Mouse (Mus musculus): ENCODE data around the gene Gm20721. TPM values are rescaled to one million over a fixed set of nuclear protein-coding genes. Genes with fewer than 3 reads are reported as not detected.

The Gm20721 gene
- polyA plus RNA-seq, 1 experiment, result 0.03 TPM

- Histone ChIP-seq H3K4me1 (ENCODE audit: control insufficient read depth) (peaks cover 25% of the 10 kb centered on the region), H3K4me3 (replicated peaks) (no peak overlapping the region), H3K27me3 (ENCODE audit: control insufficient read depth) (peaks cover 50% of the 10 kb centered on the region), H3K9me3 (ENCODE audit: control insufficient read depth, low read length) (peaks cover 36% of the 10 kb centered on the region), H3K36me3 (ENCODE audit: control insufficient read depth) (no peaks in the 10 kb centered on the region)
- no peak for TF ChIP-seq TAL1 (IDR thresholded peaks at IDR 0.05; ENCODE audit: low read length)
- TF ChIP-seq GATA1 (IDR thresholded peaks at IDR 0.05; ENCODE audit: low read length), result no peak
Measured at GRCm38 (mm10) chr2:174302526-174302925, 44.0 kb downstream of the Gm20721 start.

- Histone ChIP-seq H3K36me3 (ENCODE audit: control insufficient read depth) (no peaks in the 10 kb centered on the region), H3K27me3 (ENCODE audit: control insufficient read depth) (peaks cover 56% of the 10 kb centered on the region), H3K4me3 (replicated peaks) (no peak overlapping the region), H3K9me3 (ENCODE audit: control insufficient read depth, low read length) (peaks cover 53% of the 10 kb centered on the region), H3K4me1 (ENCODE audit: control insufficient read depth) (peaks cover 39% of the 10 kb centered on the region)
- TF ChIP-seq GATA1 (IDR thresholded peaks at IDR 0.05; ENCODE audit: low read length) (no peak), TAL1 (IDR thresholded peaks at IDR 0.05; ENCODE audit: low read length) (no peak)
Measured at GRCm38 (mm10) chr2:174300666-174301065, 45.8 kb downstream of the Gm20721 start.

GRCm38 (mm10) chr2:174300186-174300585, 46.3 kb downstream of the Gm20721 start:
- peaks cover 56% of the 10 kb centered on the region for H3K27me3 ChIP-seq (ENCODE audit: control insufficient read depth)
- H3K4me1 ChIP-seq (ENCODE audit: control insufficient read depth), result peaks cover 44% of the 10 kb centered on the region
- H3K36me3 ChIP-seq (ENCODE audit: control insufficient read depth), result no peaks in the 10 kb centered on the region
- H3K9me3 ChIP-seq (ENCODE audit: control insufficient read depth, low read length), result peaks cover 58% of the 10 kb centered on the region
- peak overlapping the region; percentile 28 for H3K4me3 ChIP-seq (replicated peaks)
- TF ChIP-seq GATA1 (IDR thresholded peaks at IDR 0.05; ENCODE audit: low read length), result no peak
- no peak for TF ChIP-seq TAL1 (IDR thresholded peaks at IDR 0.05; ENCODE audit: low read length)

- Histone ChIP-seq H3K9me3 (ENCODE audit: control insufficient read depth, low read length) (peaks cover 62% of the 10 kb centered on the region), H3K27me3 (ENCODE audit: control insufficient read depth) (peaks cover 56% of the 10 kb centered on the region), H3K4me3 (replicated peaks) (peak overlapping the region; percentile 28), H3K4me1 (ENCODE audit: control insufficient read depth) (peaks cover 48% of the 10 kb centered on the region), H3K36me3 (ENCODE audit: control insufficient read depth) (no peaks in the 10 kb centered on the region)
- TF ChIP-seq GATA1 (IDR thresholded peaks at IDR 0.05; ENCODE audit: low read length) (no peak), TAL1 (IDR thresholded peaks at IDR 0.05; ENCODE audit: low read length) (no peak)
Measured at GRCm38 (mm10) chr2:174299771-174300160, 46.7 kb downstream of the Gm20721 start.

GRCm38 (mm10) chr2:174299091-174299770, 47.3 kb downstream of the Gm20721 start:
- no peaks in the 10 kb centered on the region for H3K36me3 ChIP-seq (ENCODE audit: control insufficient read depth)
- H3K4me3 ChIP-seq (replicated peaks), result peak overlapping the region; percentile 20
- peaks cover 59% of the 10 kb centered on the region for H3K9me3 ChIP-seq (ENCODE audit: control insufficient read depth, low read length)
- peaks cover 50% of the 10 kb centered on the region for H3K4me1 ChIP-seq (ENCODE audit: control insufficient read depth)
- H3K27me3 ChIP-seq (ENCODE audit: control insufficient read depth), result peaks cover 56% of the 10 kb centered on the region
- TF ChIP-seq GATA1 (IDR thresholded peaks at IDR 0.05; ENCODE audit: low read length) (no peak), TAL1 (IDR thresholded peaks at IDR 0.05; ENCODE audit: low read length) (no peak)

GRCm38 (mm10) chr2:174298471-174298870, 48.0 kb downstream of the Gm20721 start:
- Histone ChIP-seq H3K4me3 (replicated peaks) (peak overlapping the region; percentile 19), H3K36me3 (ENCODE audit: control insufficient read depth) (peaks cover 1% of the 10 kb centered on the region), H3K9me3 (ENCODE audit: control insufficient read depth, low read length) (peaks cover 59% of the 10 kb centered on the region), H3K4me1 (ENCODE audit: control insufficient read depth) (peaks cover 52% of the 10 kb centered on the region), H3K27me3 (ENCODE audit: control insufficient read depth) (peaks cover 56% of the 10 kb centered on the region)
- TF ChIP-seq TAL1 (IDR thresholded peaks at IDR 0.05; ENCODE audit: low read length) (no peak), GATA1 (IDR thresholded peaks at IDR 0.05; ENCODE audit: low read length) (no peak)

GRCm38 (mm10) chr2:174297851-174298250, 48.7 kb downstream of the Gm20721 start:
- H3K4me3 ChIP-seq (replicated peaks), result peak overlapping the region; percentile 19
- peaks cover 59% of the 10 kb centered on the region for H3K9me3 ChIP-seq (ENCODE audit: control insufficient read depth, low read length)
- peaks cover 56% of the 10 kb centered on the region for H3K27me3 ChIP-seq (ENCODE audit: control insufficient read depth)
- peaks cover 5% of the 10 kb centered on the region for H3K36me3 ChIP-seq (ENCODE audit: control insufficient read depth)
- TF ChIP-seq TAL1 (IDR thresholded peaks at IDR 0.05; ENCODE audit: low read length) (no peak), GATA1 (IDR thresholded peaks at IDR 0.05; ENCODE audit: low read length) (no peak)
- H3K4me1 ChIP-seq (ENCODE audit: control insufficient read depth), result peaks cover 56% of the 10 kb centered on the region

GRCm38 (mm10) chr2:174297086-174297571, 49.4 kb downstream of the Gm20721 start:
- TF ChIP-seq GATA1 (IDR thresholded peaks at IDR 0.05; ENCODE audit: low read length), result peak; percentile 13; the same call in 1 of the 2 replicates
- no peak for TF ChIP-seq TAL1 (IDR thresholded peaks at IDR 0.05; ENCODE audit: low read length)
- peaks cover 59% of the 10 kb centered on the region for H3K9me3 ChIP-seq (ENCODE audit: control insufficient read depth, low read length)
- peaks cover 63% of the 10 kb centered on the region for H3K4me1 ChIP-seq (ENCODE audit: control insufficient read depth)
- peaks cover 11% of the 10 kb centered on the region for H3K36me3 ChIP-seq (ENCODE audit: control insufficient read depth)
- peak overlapping the region; percentile 75 for H3K4me3 ChIP-seq (replicated peaks)
- H3K27me3 ChIP-seq (ENCODE audit: control insufficient read depth), result peaks cover 53% of the 10 kb centered on the region

GRCm38 (mm10) chr2:174295900-174296465, 50.5 kb downstream of the Gm20721 start:
- no peak for TF ChIP-seq GATA1 (IDR thresholded peaks at IDR 0.05; ENCODE audit: low read length)
- no peak for TF ChIP-seq TAL1 (IDR thresholded peaks at IDR 0.05; ENCODE audit: low read length)
- Histone ChIP-seq H3K4me1 (ENCODE audit: control insufficient read depth) (peaks cover 72% of the 10 kb centered on the region), H3K9me3 (ENCODE audit: control insufficient read depth, low read length) (peaks cover 59% of the 10 kb centered on the region), H3K4me3 (replicated peaks) (peak overlapping the region; percentile 75), H3K27me3 (ENCODE audit: control insufficient read depth) (peaks cover 43% of the 10 kb centered on the region), H3K36me3 (ENCODE audit: control insufficient read depth) (peaks cover 17% of the 10 kb centered on the region)
